Comparison of ENCODE assay signal across 17 mouse cellular contexts in genomic region chr19:3373380-3373779, GRCm38 (mm10). TPM values are rescaled to one million over a fixed set of nuclear protein-coding genes. Genes with fewer than 3 reads are reported as not detected.
DNase-seq lines count a peak whose midpoint lies in the region; ATAC-seq lines count a peak whose summit lies in the region.
"Had no signal": no experiment of that assay in that cellular context is flagged by ENCODE, and none has a peak within 500 bp of the region (broad histone marks: within the 10 kb centered on the region; RNA-seq: fewer than 3 reads in every experiment).

No protein-coding gene starts in this region.

- intact Hi-C loops in heart, postnatal 25 days (cut with DNase I): no loop called here
- intact Hi-C loops in heart, postnatal 10 days (cut with DNase I): no loop called here

- ATAC-seq in megakaryocyte progenitor cell, adult 5-6 weeks (replicated peaks; ENCODE audit: poor library complexity): no peak
- ATAC-seq: forebrain, postnatal 0 days; hindbrain, embryonic 16.5 days; intestine, postnatal 0 days had no signal

- peak; percentile 96 for DNase-seq in heart, adult 11 months
- DNase-seq in heart, postnatal 25 days (ENCODE audit: low spot score): no peak
- peak; percentile 54 for DNase-seq in lung, postnatal 10 days
- no peak for DNase-seq in lung, postnatal 25 days (ENCODE audit: low spot score)
- peak; percentile 38 to 52 for DNase-seq in heart, postnatal 10 days
- DNase-seq in kidney, postnatal 25 days: peak; percentile 70 to 76
- no peak for DNase-seq in thymus, postnatal 0 days (ENCODE audit: low spot score)
- DNase-seq: embryo, embryonic 11 days; forebrain, postnatal 0 days; lung, postnatal 36 days; right cerebral cortex, postnatal 4 days had no signal

RNA-seq across cellular contexts. Expression of gene Tesmin, which starts 15.3 kb away (rescaled TPM):
- total RNA-seq in heart, postnatal 25 days (2021): 1 to 10 TPM; 3.9 to 4.2 TPM
- 1 to 10 TPM; 3.1 to 4.3 TPM for total RNA-seq in heart, postnatal 10 days (2021)
- total RNA-seq in megakaryocyte progenitor cell, adult 5-6 weeks (2015): 1.5 and 1.7 TPM in 2 replicates
- total RNA-seq in megakaryocyte progenitor cell, adult 5-6 weeks (2017): 0.10 and 1.1 TPM in 2 replicates
- 1.5 and 1.6 TPM in 2 replicates for polyA plus RNA-seq in thymus, postnatal 0 days (2015; fragmentation: Nextera tagmentation; extraction: Ambion mirVana)

RNA-seq across cellular contexts. Expression of gene Gal, which starts 41.0 kb away (rescaled TPM):
- not detected for total RNA-seq in heart, postnatal 25 days (2021)
- total RNA-seq in heart, postnatal 10 days (2021): not detected
- 0.22 TPM in 1 of 2 replicates, not detected in the other for total RNA-seq in megakaryocyte progenitor cell, adult 5-6 weeks (2015)
- not detected in 2 replicates for total RNA-seq in megakaryocyte progenitor cell, adult 5-6 weeks (2017)
- polyA plus RNA-seq in thymus, postnatal 0 days (2015; fragmentation: Nextera tagmentation; extraction: Ambion mirVana): 7.2 and 7.4 TPM in 2 replicates
- total RNA-seq: gastrocnemius, postnatal 4 days; heart, postnatal 36 days; monocyte, adult 5-6 weeks had no signal

RNA-seq across cellular contexts. Expression of gene Cpt1a, which starts 51.2 kb away (rescaled TPM):
- 10 to 100 TPM; 60.2 to 60.5 TPM for total RNA-seq in heart, postnatal 25 days (2021)
- 100 to 1,000 TPM; 126 to 144 TPM for total RNA-seq in heart, postnatal 10 days (2021)
- total RNA-seq in megakaryocyte progenitor cell, adult 5-6 weeks (2015): 39.8 and 45.7 TPM in 2 replicates
- 30.7 and 34.1 TPM in 2 replicates for total RNA-seq in megakaryocyte progenitor cell, adult 5-6 weeks (2017)
- 54.7 and 60.1 TPM in 2 replicates for polyA plus RNA-seq in thymus, postnatal 0 days (2015; fragmentation: Nextera tagmentation; extraction: Ambion mirVana)

Comparison
In these comparisons a context has a peak if more than half of its experiments do, and no peak if none do; other contexts are left out.
1. DNase-seq: peak in heart, adult 11 months (single experiment), lung, postnatal 10 days (single experiment), heart, postnatal 10 days (2 of 2) and kidney, postnatal 25 days (2 of 2); none in heart, postnatal 25 days (single experiment), lung, postnatal 25 days (single experiment) and thymus, postnatal 0 days (single experiment).